Mouse (Mus musculus): Measurements from ENCODE around the gene Lamtor4. TPM values are rescaled to one million over a fixed set of nuclear protein-coding genes. Genes with fewer than 3 reads are reported as not detected.

Lamtor4 gene
- polyA plus RNA-seq, 1 experiment = 108 TPM

DNA sequence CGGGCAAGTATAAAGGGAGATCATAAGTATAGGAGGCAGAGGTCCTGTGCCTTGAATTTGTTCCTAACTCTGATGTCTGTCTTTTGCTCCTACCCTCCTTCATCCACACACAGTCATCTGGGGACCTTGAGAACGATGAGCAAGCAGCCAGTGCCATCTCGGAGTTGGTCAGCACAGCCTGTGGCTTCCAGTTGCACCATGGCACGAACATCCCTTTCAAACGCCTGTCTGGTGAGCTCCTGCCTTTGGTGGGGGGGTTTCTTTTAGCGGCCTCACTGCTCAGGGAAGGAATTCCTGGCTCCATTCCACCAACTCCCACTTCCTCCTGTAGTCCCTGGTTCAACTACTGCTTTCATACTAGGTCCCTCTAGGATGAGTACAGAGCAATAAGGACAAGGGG is 3.3 kb downstream of the Lamtor4 start:
- Histone ChIP-seq H3K36me3 (ENCODE audit: control insufficient read depth, insufficient read depth, low read length) (peaks cover 26% of the 10 kb centered on the region), H3K4me3 (ENCODE audit: extremely low read depth, insufficient read depth, insufficient read length) (no peak overlapping the region), H3K4me1 (ENCODE audit: control insufficient read depth, insufficient read depth, insufficient read length) (peaks cover 22% of the 10 kb centered on the region), H3K27ac (ENCODE audit: insufficient read depth, low read length) (no peak overlapping the region), H3K27me3 (ENCODE audit: control insufficient read depth, insufficient read depth, low read length) (no peaks in the 10 kb centered on the region)
- 76% methylated on average over 6 of the region's 6 CpGs for WGBS
- TF ChIP-seq CTCF (IDR thresholded peaks at IDR 0.05; ENCODE audit: extremely low read depth, insufficient read depth, insufficient read length, insufficient replicate concordance) (no peak), POLR2A (IDR thresholded peaks at IDR 0.05; ENCODE audit: low read depth, low read length) (no peak)
- no peak for DNase-seq (ENCODE audit: low read depth in 1 of 2, low spot score in 2 of 2)

DNA sequence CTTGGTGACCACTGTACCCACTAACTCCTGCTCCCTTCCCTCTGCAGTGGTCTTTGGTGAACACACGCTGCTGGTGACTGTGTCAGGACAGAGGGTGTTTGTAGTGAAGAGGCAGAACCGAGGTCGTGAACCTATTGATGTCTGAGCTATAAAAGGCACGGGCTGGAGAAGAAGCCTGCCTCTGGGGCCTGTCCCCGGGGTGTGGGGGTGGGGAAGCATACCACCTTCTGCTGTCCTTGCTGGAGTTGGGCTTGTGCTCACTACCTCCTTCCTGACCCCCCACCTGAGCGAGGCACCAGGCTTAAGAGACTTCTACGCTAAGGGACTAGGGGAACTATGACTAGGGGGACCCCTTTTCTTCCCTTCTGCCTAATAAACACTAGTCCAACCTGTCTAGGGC is 3.7 kb downstream of the Lamtor4 start:
- no peak for DNase-seq (ENCODE audit: low read depth in 1 of 2, low spot score in 2 of 2)
- WGBS = 58% methylated on average over 7 of the region's 7 CpGs
- Histone ChIP-seq H3K27me3 (ENCODE audit: control insufficient read depth, insufficient read depth, low read length) (no peaks in the 10 kb centered on the region), H3K36me3 (ENCODE audit: control insufficient read depth, insufficient read depth, low read length) (peaks cover 26% of the 10 kb centered on the region), H3K4me1 (ENCODE audit: control insufficient read depth, insufficient read depth, insufficient read length) (peaks cover 22% of the 10 kb centered on the region), H3K4me3 (ENCODE audit: extremely low read depth, insufficient read depth, insufficient read length) (no peak overlapping the region), H3K27ac (ENCODE audit: insufficient read depth, low read length) (no peak overlapping the region)
- TF ChIP-seq CTCF (IDR thresholded peaks at IDR 0.05; ENCODE audit: extremely low read depth, insufficient read depth, insufficient read length, insufficient replicate concordance) = no peak
- no peak for TF ChIP-seq POLR2A (IDR thresholded peaks at IDR 0.05; ENCODE audit: low read depth, low read length)

DNA sequence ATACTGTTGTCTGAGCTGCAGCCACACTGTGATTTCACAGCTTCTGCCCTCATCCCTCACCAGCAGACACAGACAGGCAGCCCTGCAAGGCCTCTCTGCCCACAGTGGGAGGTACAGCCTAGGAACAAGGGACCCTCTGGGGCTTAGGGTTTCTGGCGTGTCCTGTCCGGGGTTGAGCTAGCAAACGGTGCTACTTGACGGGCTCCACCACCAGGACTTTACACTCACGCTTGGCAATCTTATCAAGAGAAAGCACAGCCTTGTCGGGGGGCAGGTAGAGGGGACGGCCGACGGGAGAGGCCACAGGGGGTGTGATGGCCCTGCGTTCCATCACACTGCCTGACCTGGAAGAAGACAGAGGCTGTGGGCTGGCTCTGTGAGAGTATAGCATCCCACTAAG is 4.8 kb downstream of the Lamtor4 start:
- Histone ChIP-seq H3K4me1 (ENCODE audit: control insufficient read depth, insufficient read depth, insufficient read length) (peaks cover 25% of the 10 kb centered on the region), H3K27ac (ENCODE audit: insufficient read depth, low read length) (no peak overlapping the region), H3K27me3 (ENCODE audit: control insufficient read depth, insufficient read depth, low read length) (no peaks in the 10 kb centered on the region), H3K36me3 (ENCODE audit: control insufficient read depth, insufficient read depth, low read length) (peaks cover 26% of the 10 kb centered on the region), H3K4me3 (ENCODE audit: extremely low read depth, insufficient read depth, insufficient read length) (no peak overlapping the region)
- TF ChIP-seq POLR2A (IDR thresholded peaks at IDR 0.05; ENCODE audit: low read depth, low read length) (no peak), CTCF (IDR thresholded peaks at IDR 0.05; ENCODE audit: extremely low read depth, insufficient read depth, insufficient read length, insufficient replicate concordance) (no peak)
- WGBS = 84% methylated on average over 10 of the region's 10 CpGs
- DNase-seq (ENCODE audit: low read depth in 1 of 2, low spot score in 2 of 2) = no peak

DNA sequence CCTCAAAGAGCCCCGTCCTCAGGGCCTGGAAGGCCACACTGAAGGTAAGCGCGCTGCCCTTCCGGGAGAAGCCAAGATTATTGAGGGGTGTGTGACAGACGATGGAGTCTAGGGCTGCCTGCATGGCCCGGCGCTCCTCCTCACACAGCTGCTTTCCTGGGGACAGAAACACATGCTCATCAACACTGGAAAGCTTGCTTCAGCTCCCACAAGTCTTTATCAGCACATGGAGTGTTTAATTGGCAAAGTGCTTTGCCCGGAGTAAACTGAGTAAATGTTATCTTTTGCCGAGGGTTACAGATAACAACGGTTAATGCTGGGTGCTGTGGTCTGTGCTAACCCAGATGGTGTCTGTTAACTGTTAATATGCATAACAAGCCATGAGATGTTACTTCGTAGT is 5.6 kb downstream of the Lamtor4 start:
- Histone ChIP-seq H3K4me3 (ENCODE audit: extremely low read depth, insufficient read depth, insufficient read length) (no peak overlapping the region), H3K36me3 (ENCODE audit: control insufficient read depth, insufficient read depth, low read length) (peaks cover 26% of the 10 kb centered on the region), H3K4me1 (ENCODE audit: control insufficient read depth, insufficient read depth, insufficient read length) (peaks cover 25% of the 10 kb centered on the region), H3K27me3 (ENCODE audit: control insufficient read depth, insufficient read depth, low read length) (no peaks in the 10 kb centered on the region), H3K27ac (ENCODE audit: insufficient read depth, low read length) (no peak overlapping the region)
- TF ChIP-seq POLR2A (IDR thresholded peaks at IDR 0.05; ENCODE audit: low read depth, low read length) = no peak
- TF ChIP-seq CTCF (IDR thresholded peaks at IDR 0.05; ENCODE audit: extremely low read depth, insufficient read depth, insufficient read length, insufficient replicate concordance) = no peak
- 75% methylated on average over 11 of the region's 11 CpGs for WGBS
- no peak for DNase-seq (ENCODE audit: low read depth in 1 of 2, low spot score in 2 of 2)

DNA sequence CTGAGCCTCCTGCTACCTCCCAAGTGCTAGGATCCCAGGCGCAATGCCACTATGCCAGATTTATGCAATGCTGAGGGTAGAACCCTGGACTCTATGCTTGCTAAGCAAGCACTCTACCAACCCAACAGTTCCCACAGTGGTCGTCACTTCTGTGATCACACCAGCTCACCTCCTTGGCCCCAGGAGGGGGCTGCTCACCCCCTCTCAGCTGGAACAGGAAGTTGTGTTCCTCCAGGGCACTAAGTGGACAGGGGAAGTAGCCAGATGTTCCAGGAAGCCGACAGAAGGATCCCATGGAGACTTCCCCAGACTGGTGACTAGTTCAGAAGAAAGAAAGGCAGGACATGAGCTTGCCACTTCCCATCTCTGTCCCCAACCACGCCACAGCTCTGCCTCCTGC is 6.7 kb downstream of the Lamtor4 start:
- no peak for DNase-seq (ENCODE audit: low read depth in 1 of 2, low spot score in 2 of 2)
- TF ChIP-seq POLR2A (IDR thresholded peaks at IDR 0.05; ENCODE audit: low read depth, low read length) = no peak
- H3K4me1 ChIP-seq (ENCODE audit: control insufficient read depth, insufficient read depth, insufficient read length) = peaks cover 21% of the 10 kb centered on the region; the same call in 1 of the 2 replicates
- no peak overlapping the region for H3K27ac ChIP-seq (ENCODE audit: insufficient read depth, low read length)
- 44% methylated on average over 4 of the region's 4 CpGs for WGBS
- no peaks in the 10 kb centered on the region for H3K27me3 ChIP-seq (ENCODE audit: control insufficient read depth, insufficient read depth, low read length)
- no peak overlapping the region for H3K4me3 ChIP-seq (ENCODE audit: extremely low read depth, insufficient read depth, insufficient read length)
- H3K36me3 ChIP-seq (ENCODE audit: control insufficient read depth, insufficient read depth, low read length) = peaks cover 27% of the 10 kb centered on the region

DNA sequence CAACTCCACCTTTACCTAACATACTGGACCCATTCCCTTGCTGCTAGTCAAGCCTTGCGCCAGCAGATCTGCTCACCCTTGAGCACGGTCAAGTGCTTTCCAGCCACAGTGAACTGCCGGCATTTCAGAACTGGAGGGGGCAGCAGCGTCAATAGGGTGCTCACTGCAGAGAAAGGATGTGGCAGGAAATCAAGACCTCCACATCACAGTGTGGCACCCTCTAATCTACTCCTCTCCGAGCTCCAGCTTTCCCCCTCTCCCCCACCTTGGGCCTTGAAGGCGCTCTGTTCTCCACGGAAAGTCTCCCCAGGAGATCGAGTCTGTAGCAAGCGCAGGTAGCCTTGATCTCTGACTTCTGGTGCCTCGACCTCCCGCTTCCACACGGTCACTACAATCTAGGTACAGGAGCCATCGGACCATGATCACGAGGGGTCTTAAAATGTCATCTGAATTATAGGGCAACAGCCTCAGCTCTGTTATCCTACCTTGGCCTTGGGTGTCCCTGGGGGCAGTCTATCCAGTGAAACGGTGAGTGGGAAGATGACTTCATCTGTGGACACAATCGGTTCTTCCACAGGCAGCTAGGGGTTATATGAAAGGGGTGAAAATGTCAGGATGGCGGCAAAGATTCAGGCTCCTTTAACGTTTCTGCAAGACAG is 7.4 kb downstream of the Lamtor4 start:
- peak overlapping the region; percentile 4; the same call in 1 of the 2 replicates for H3K27ac ChIP-seq (ENCODE audit: insufficient read depth, low read length)
- 32% methylated on average over 18 of the region's 18 CpGs for WGBS

More for the DNA sequence above, 7.4 kb downstream of the Lamtor4 start:
- no peak for DNase-seq (ENCODE audit: low read depth in 1 of 2, low spot score in 2 of 2)
- Histone ChIP-seq H3K4me3 (ENCODE audit: extremely low read depth, insufficient read depth, insufficient read length) (peak overlapping the region; percentile 88), H3K4me1 (ENCODE audit: control insufficient read depth, insufficient read depth, insufficient read length) (peaks cover 17% of the 10 kb centered on the region; the same call in 1 of the 2 replicates), H3K27me3 (ENCODE audit: control insufficient read depth, insufficient read depth, low read length) (no peaks in the 10 kb centered on the region), H3K36me3 (ENCODE audit: control insufficient read depth, insufficient read depth, low read length) (peaks cover 27% of the 10 kb centered on the region)
- TF ChIP-seq POLR2A (IDR thresholded peaks at IDR 0.05; ENCODE audit: low read depth, low read length) (no peak), CTCF (IDR thresholded peaks at IDR 0.05; ENCODE audit: extremely low read depth, insufficient read depth, insufficient read length, insufficient replicate concordance) (no peak)

Measured in spleen, adult 2 months (tissue).